ENCODE assay signal across 8 mouse cellular contexts in the genomic region with DNA sequence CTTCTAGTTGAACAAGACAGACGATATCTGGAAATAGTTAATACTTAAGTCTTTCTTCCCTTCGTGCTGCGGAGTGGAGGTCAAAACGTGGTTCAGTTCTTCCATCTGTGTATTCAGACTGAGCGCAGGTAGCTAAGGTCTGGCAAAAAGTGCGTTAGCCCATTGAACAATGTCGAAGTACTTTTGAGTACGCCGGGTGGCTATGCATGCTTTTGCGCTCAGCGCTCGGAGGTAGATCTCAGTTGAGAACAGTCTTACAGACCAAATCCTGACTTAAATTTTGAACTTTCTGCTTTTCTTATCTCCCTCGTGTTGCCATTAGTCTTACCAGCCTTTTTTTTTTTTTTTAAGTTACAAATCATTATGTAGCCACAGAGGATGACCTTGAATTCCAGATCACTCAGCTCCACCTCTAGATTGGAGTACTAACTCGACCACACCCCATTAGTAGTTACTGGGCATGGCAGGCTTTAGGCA. TPM values are rescaled to one million over a fixed set of nuclear protein-coding genes. Genes with fewer than 3 reads are reported as not detected.
DNase-seq lines count a peak whose midpoint lies in the region; ATAC-seq and TF ChIP-seq lines count a peak whose summit lies in the region.

No protein-coding gene starts in this region.

- 3% methylated on average over 14 of the region's 14 CpGs for WGBS in heart, adult 2 months
- 2% methylated on average over 14 of the region's 14 CpGs for WGBS in hindbrain, embryonic 15.5 days
- 0% methylated on average over 14 of the region's 14 CpGs for WGBS in liver, embryonic 13.5 days (ENCODE audit: insufficient replicate concordance)
- under 1% methylated on average over 14 of the region's 14 CpGs for WGBS in stomach, postnatal 0 days

- peaks cover 13% of the 10 kb centered on the region for H3K36me3 ChIP-seq in heart, adult 2 months (ENCODE audit: control insufficient read depth, insufficient read depth, low read length)
- H3K36me3 ChIP-seq in hindbrain, embryonic 15.5 days: no peaks in the 10 kb centered on the region
- H3K36me3 ChIP-seq in liver, embryonic 13.5 days: 0 out of 2 replicates have a peak, but pooled peaks cover 4% of the 10 kb centered on the region
- H3K36me3 ChIP-seq in stomach, postnatal 0 days (ENCODE audit: control insufficient read depth, insufficient read depth, low read length): no peaks in the 10 kb centered on the region

- ATAC-seq in hindbrain, embryonic 15.5 days (ENCODE audit: low FRiP score, low read depth): no peak
- no peak for ATAC-seq in liver, embryonic 13.5 days (ENCODE audit: low read depth)
- no peak for ATAC-seq in stomach, postnatal 0 days (ENCODE audit: low FRiP score, low TSS enrichment)

- no peak for TF ChIP-seq POLR2A in heart, adult 2 months (IDR thresholded peaks at IDR 0.05; ENCODE audit: insufficient read depth, low read depth, low read length)

- H3K79me2 ChIP-seq in heart, adult 2 months (replicated peaks; ENCODE audit: control insufficient read depth, insufficient read depth, low read length): peaks cover 3% of the 10 kb centered on the region

- no peak for TF ChIP-seq CTCF in heart, adult 2 months (IDR thresholded peaks at IDR 0.05)
- TF ChIP-seq CTCF in stomach, postnatal 0 days (IDR thresholded peaks at IDR 0.05; ENCODE audit: low read depth): no peak

- no peak for DNase-seq in heart, adult 2 months
- no peak for DNase-seq in heart, postnatal 4 days
- no peak for DNase-seq in liver, embryonic 13.5 days
- peak; percentile 40 for DNase-seq in stomach, postnatal 0 days (ENCODE audit: low spot score)
- no peak for DNase-seq in left cerebral cortex, adult 9 months (ENCODE audit: low spot score in 2 of 2)
- no peak for DNase-seq in spleen, adult 12 weeks (ENCODE audit: low spot score)

- peak overlapping the region; percentile 100 for H3K4me2 ChIP-seq in hindbrain, embryonic 15.5 days
- H3K4me2 ChIP-seq in liver, embryonic 13.5 days: peak overlapping the region; percentile 95
- H3K4me2 ChIP-seq in stomach, postnatal 0 days (replicated peaks; ENCODE audit: low read depth): peak overlapping the region; percentile 76

- H3K27me3 ChIP-seq in heart, adult 2 months (ENCODE audit: control insufficient read depth, insufficient read depth, low read length): no peaks in the 10 kb centered on the region
- no peaks in the 10 kb centered on the region for H3K27me3 ChIP-seq in hindbrain, embryonic 15.5 days
- H3K27me3 ChIP-seq in liver, embryonic 13.5 days: no peaks in the 10 kb centered on the region
- H3K27me3 ChIP-seq in stomach, postnatal 0 days (ENCODE audit: control insufficient read depth, insufficient read depth, low read length): no peaks in the 10 kb centered on the region

- intact Hi-C loops in heart, adult 2 months (cut with DNase I): loop anchor here (1.0 kb wide), 1 partner anchor 8 kb away; no protein-coding TSS in a partner anchor

- TF ChIP-seq EP300 in heart, adult 2 months (IDR thresholded peaks at IDR 0.05; ENCODE audit: insufficient read depth, low read depth, low read length): no peak
- TF ChIP-seq EP300 in stomach, postnatal 0 days (optimal IDR thresholded peaks at IDR 0.05): no peak

- H3K9me3 ChIP-seq in hindbrain, embryonic 15.5 days: no peaks in the 10 kb centered on the region
- no peaks in the 10 kb centered on the region for H3K9me3 ChIP-seq in liver, embryonic 13.5 days (replicated peaks)
- H3K9me3 ChIP-seq in stomach, postnatal 0 days (ENCODE audit: control insufficient read depth, low read length): no peaks in the 10 kb centered on the region

- peaks cover 9% of the 10 kb centered on the region for H3K4me1 ChIP-seq in heart, adult 2 months (ENCODE audit: control insufficient read depth, insufficient read depth, low read length)
- peaks cover 13% of the 10 kb centered on the region; the same call in 1 of the 2 replicates for H3K4me1 ChIP-seq in brown adipose tissue, adult 24 weeks (ENCODE audit: control insufficient read depth, insufficient read depth, insufficient read length, low read length)
- peaks cover 26% of the 10 kb centered on the region for H3K4me1 ChIP-seq in hindbrain, embryonic 15.5 days (replicated peaks)
- peaks cover 72% of the 10 kb centered on the region for H3K4me1 ChIP-seq in liver, embryonic 13.5 days (replicated peaks)
- H3K4me1 ChIP-seq in stomach, postnatal 0 days (replicated peaks; ENCODE audit: control insufficient read depth, insufficient read depth): 0 out of 2 replicates have a peak, but pooled peaks cover 3% of the 10 kb centered on the region

- H3K4me3 ChIP-seq in heart, adult 2 months: peak overlapping the region; percentile 96
- peak overlapping the region; percentile 82 for H3K4me3 ChIP-seq in brown adipose tissue, adult 24 weeks (ENCODE audit: insufficient read depth, low read depth, low read length)
- peak overlapping the region; percentile 100 for H3K4me3 ChIP-seq in hindbrain, embryonic 15.5 days
- H3K4me3 ChIP-seq in liver, embryonic 13.5 days (replicated peaks): peak overlapping the region; percentile 100
- peak overlapping the region; percentile 99 for H3K4me3 ChIP-seq in stomach, postnatal 0 days (ENCODE audit: low read depth, low read length)

- H3K27ac ChIP-seq in heart, adult 2 months: peak overlapping the region; percentile 96; the same call in 1 of the 2 replicates
- peak overlapping the region; percentile 77 for H3K27ac ChIP-seq in brown adipose tissue, adult 24 weeks (replicated peaks; ENCODE audit: low read depth, low read length)
- no peak overlapping the region for H3K27ac ChIP-seq in hindbrain, embryonic 15.5 days (replicated peaks)
- peak overlapping the region; percentile 94 for H3K27ac ChIP-seq in liver, embryonic 13.5 days
- peak overlapping the region; percentile 100 for H3K27ac ChIP-seq in stomach, postnatal 0 days (replicated peaks)

- H3K9ac ChIP-seq in heart, adult 2 months (ENCODE audit: low read depth, low read length): peak overlapping the region; percentile 97
- H3K9ac ChIP-seq in hindbrain, embryonic 15.5 days: peak overlapping the region; percentile 95; the same call in 1 of the 2 replicates
- H3K9ac ChIP-seq in liver, embryonic 13.5 days: peak overlapping the region; percentile 99
- H3K9ac ChIP-seq in stomach, postnatal 0 days (ENCODE audit: low read length): peak overlapping the region; percentile 99

RNA-seq across cellular contexts. Expression of a gene that starts 8.3 kb away (rescaled TPM):
- 100 to 1,000 TPM; 185 to 192 TPM for total RNA-seq in heart, adult 2 months (2021)
- 66.1 and 95.9 TPM in 2 replicates for polyA plus RNA-seq in heart, adult 2 months (2012; rRNA removed)
- total RNA-seq in heart, postnatal 4 days (2021): 100 to 1,000 TPM; 468 to 481 TPM
- 147 and 185 TPM in 2 replicates for polyA plus RNA-seq in brown adipose tissue, adult 24 weeks (2012; ENCODE audit: insufficient read depth, insufficient read length, missing spikeins)
- 270 and 273 TPM in 2 replicates for polyA plus RNA-seq in hindbrain, embryonic 15.5 days (2015; fragmentation: Nextera tagmentation; extraction: Ambion mirVana)
- polyA plus RNA-seq in liver, embryonic 13.5 days (2015; fragmentation: Nextera tagmentation; extraction: Ambion mirVana): 594 and 691 TPM in 2 replicates
- polyA plus RNA-seq in stomach, postnatal 0 days (2015; fragmentation: Nextera tagmentation; extraction: Ambion mirVana): 388 and 401 TPM in 2 replicates

RNA-seq across cellular contexts. Expression of a gene that starts 29.0 kb away (rescaled TPM):
- not detected for total RNA-seq in heart, adult 2 months (2021)
- 0.25 TPM in 1 of 2 replicates, not detected in the other for polyA plus RNA-seq in heart, adult 2 months (2012; rRNA removed)
- total RNA-seq in heart, postnatal 4 days (2021): not detected
- polyA plus RNA-seq in brown adipose tissue, adult 24 weeks (2012; ENCODE audit: insufficient read depth, insufficient read length, missing spikeins): not detected in 2 replicates
- polyA plus RNA-seq in hindbrain, embryonic 15.5 days (2015; fragmentation: Nextera tagmentation; extraction: Ambion mirVana): 2.4 and 3.9 TPM in 2 replicates
- polyA plus RNA-seq in liver, embryonic 13.5 days (2015; fragmentation: Nextera tagmentation; extraction: Ambion mirVana): 0.37 and 0.38 TPM in 2 replicates
- 4.2 and 5.8 TPM in 2 replicates for polyA plus RNA-seq in stomach, postnatal 0 days (2015; fragmentation: Nextera tagmentation; extraction: Ambion mirVana)

RNA-seq across cellular contexts. Expression of a gene that starts 46.6 kb away (rescaled TPM):
- total RNA-seq in heart, adult 2 months (2021): under 1 TPM; 0.47 to 0.64 TPM
- polyA plus RNA-seq in heart, adult 2 months (2012; rRNA removed): 0.09 and 0.29 TPM in 2 replicates
- total RNA-seq in heart, postnatal 4 days (2021): under 1 TPM; 0.38 to 0.57 TPM
- polyA plus RNA-seq in brown adipose tissue, adult 24 weeks (2012; ENCODE audit: insufficient read depth, insufficient read length, missing spikeins): 0.36 and 0.71 TPM in 2 replicates
- polyA plus RNA-seq in hindbrain, embryonic 15.5 days (2015; fragmentation: Nextera tagmentation; extraction: Ambion mirVana): 13.5 and 16.9 TPM in 2 replicates
- polyA plus RNA-seq in liver, embryonic 13.5 days (2015; fragmentation: Nextera tagmentation; extraction: Ambion mirVana): 3.0 and 4.1 TPM in 2 replicates
- polyA plus RNA-seq in stomach, postnatal 0 days (2015; fragmentation: Nextera tagmentation; extraction: Ambion mirVana): 1.7 and 2.0 TPM in 2 replicates
